Mouse (Mus musculus) central nervous system, embryonic 14 days (tissue): Measurements from ENCODE around the gene Cyp27a1. TPM values are rescaled to one million over a fixed set of nuclear protein-coding genes. Genes with fewer than 3 reads are reported as not detected.

ENCODE experiments used
- polyA plus RNA-seq: library from polyadenylated mRNA; depleted of rRNA; stranded (reverse); fragments of >200 nt; gene quantifications from 2 replicates; pipeline ENCODE4 v1.2.3, GENCODE M21; 2012; rRNA removed

Cyp27a1 gene
- 2.5 and 4.0 TPM in 2 replicates for polyA plus RNA-seq

DNA sequence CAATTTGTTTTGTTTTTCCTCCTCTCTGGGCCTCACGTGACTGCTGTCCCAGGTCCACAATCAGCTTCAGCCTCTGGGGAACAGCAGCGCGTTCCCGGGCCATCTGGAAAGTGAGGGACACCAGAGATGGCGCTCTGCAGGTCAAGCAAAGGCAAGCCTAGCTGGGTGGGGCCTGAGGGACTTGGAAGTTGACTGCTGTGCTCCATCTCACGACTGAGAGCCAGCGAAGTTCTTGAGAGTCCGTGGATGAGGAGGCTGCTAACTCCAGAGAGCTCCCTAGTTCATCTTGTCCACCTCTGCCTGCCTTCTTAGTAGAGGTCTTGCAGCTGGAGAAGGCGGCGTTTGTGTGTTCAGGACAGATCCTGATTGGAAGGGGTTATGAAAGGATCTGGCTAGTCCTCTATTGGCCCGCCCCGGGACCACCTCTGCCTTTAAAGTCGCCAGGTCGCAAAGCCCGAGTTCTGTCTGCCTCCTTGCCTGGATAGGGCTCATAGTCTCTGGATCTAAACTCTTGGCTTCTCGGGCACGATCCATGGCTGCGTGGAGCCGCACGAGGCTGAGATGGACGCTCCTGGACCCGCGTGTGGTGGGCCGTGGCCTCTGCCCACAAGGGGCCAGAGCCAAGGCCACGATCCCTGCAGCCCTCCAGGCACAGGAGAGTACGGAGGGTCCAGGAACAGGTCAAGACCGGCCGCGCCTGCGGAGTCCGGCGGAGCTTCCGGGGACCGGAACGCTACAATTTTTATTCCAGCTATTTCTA, at the start of gene Cyp27a1:
Gene Cyp27a1 (plus strand): TSS at position 476 of the 760 bp plus-strand sequence.

DNA sequence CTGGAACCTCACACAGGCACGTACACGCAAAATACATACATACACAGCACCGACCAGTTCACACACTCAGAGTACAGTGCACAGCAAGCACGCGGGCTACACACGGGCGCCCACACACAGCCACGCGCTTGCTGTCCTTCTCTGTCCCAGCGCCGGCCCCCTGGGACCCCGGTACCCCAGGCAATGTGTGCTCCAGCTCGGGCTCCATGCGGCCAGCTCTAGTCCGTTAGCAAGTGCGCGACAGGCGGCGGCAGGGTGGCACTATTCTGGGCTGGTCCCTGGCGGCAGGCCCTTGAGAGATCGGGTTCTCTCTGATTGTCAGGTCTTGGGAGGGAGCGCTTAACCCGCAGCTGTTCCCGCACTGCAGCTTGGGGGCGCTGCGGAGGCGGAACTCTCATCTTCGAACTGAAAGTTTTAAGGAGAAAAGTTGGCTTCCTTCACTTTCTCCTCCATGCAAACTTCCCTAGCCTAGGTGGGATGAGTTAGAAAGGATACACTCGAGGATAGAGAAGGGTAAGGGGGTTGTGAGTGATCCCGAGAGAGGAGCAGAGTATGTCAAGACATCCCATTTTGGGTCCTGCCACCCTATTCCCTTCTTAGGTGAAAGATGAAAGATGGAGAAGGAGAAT, 35.4 kb downstream of the Cyp27a1 start, which contains the start of gene Prkag3:
Gene Prkag3 (minus strand): TSS at position 579 of the 629 bp plus-strand sequence.

GRCm38 (mm10) chr1:74771845-74771930, 58.3 kb downstream of the Cyp27a1 start, which contains the start of gene Wnt6:
TSS of gene Wnt6 (plus strand) at chr1:74771892.

Other genes starting within 250 kb of the Cyp27a1 start
- gene Cnot9, start 207.5 kb upstream of the Cyp27a1 start, polyA plus RNA-seq = 50.3 and 54.8 TPM in 2 replicates
- 2.6 and 3.4 TPM in 2 replicates for gene Plcd4, start 170.7 kb upstream of the Cyp27a1 start, polyA plus RNA-seq
- gene Usp37, start 169.3 kb upstream of the Cyp27a1 start, polyA plus RNA-seq = 11.9 and 12.6 TPM in 2 replicates
- gene Zfp142, start 125.3 kb upstream of the Cyp27a1 start, polyA plus RNA-seq = 21.8 and 22.3 TPM in 2 replicates
- 27.5 and 28.9 TPM in 2 replicates for gene Bcs1l, start 125.3 kb upstream of the Cyp27a1 start, polyA plus RNA-seq
- 148 and 159 TPM in 2 replicates for gene Rnf25, start 112.2 kb upstream of the Cyp27a1 start, polyA plus RNA-seq
- gene Stk36, start 112.1 kb upstream of the Cyp27a1 start, polyA plus RNA-seq = 23.1 TPM in 2 replicates
- gene Ttll4, start 51.8 kb upstream of the Cyp27a1 start, polyA plus RNA-seq = 33.3 and 38.8 TPM in 2 replicates
- 0.07 and 0.98 TPM in 2 replicates for gene Prkag3, start 35.6 kb downstream of the Cyp27a1 start, polyA plus RNA-seq
- gene Wnt6, start 58.3 kb downstream of the Cyp27a1 start, polyA plus RNA-seq = 2.6 and 8.3 TPM in 2 replicates
- 0.34 and 1.1 TPM in 2 replicates for gene Wnt10a, start 77.9 kb downstream of the Cyp27a1 start, polyA plus RNA-seq
- gene Cdk5r2, start 141.4 kb downstream of the Cyp27a1 start, polyA plus RNA-seq = 44.6 and 54.5 TPM in 2 replicates
- gene Fev, start 171.8 kb downstream of the Cyp27a1 start, polyA plus RNA-seq = 0.58 and 1.6 TPM in 2 replicates
- 0.39 and 1.1 TPM in 2 replicates for gene Cryba2, start 179.6 kb downstream of the Cyp27a1 start, polyA plus RNA-seq
- 3.0 and 3.1 TPM in 2 replicates for gene Cfap65, start 222.0 kb downstream of the Cyp27a1 start, polyA plus RNA-seq
- gene Ihh, start 238.1 kb downstream of the Cyp27a1 start, polyA plus RNA-seq = 0.60 and 3.4 TPM in 2 replicates